Mouse (Mus musculus) midbrain, embryonic 15.5 days (tissue): Measurements from ENCODE around the gene Atxn7l1. TPM values are rescaled to one million over a fixed set of nuclear protein-coding genes. Genes with fewer than 3 reads are reported as not detected.

Source experiments
- ATAC-seq: fragments of 200-750 bp; cut with Nextera tagmentation; replicated peaks from 2 replicates; pipeline ENCODE4 v1.8.0; 2017; ENCODE audit warnings: moderate TSS enrichment
- H3K27ac ChIP-seq: fragments of 300-500 bp; sonication (generic); 2 replicates; pipeline ENCODE4 v1.5.1; 2015; ENCODE audit warnings: mild to moderate bottlenecking, inconsistent platforms
- H3K27me3 ChIP-seq: fragments of 300-500 bp; sonication (generic); replicated peaks from 2 replicates; pipeline ENCODE4 v1.6.1; 2015; ENCODE audit warnings: inconsistent platforms
- H3K36me3 ChIP-seq: fragments of 300-500 bp; sonication (generic); replicated peaks from 2 replicates; pipeline ENCODE4 v1.6.1; 2015; ENCODE audit warnings: inconsistent platforms
- H3K4me1 ChIP-seq: fragments of 300-500 bp; sonication (generic); 2 replicates; pipeline ENCODE4 v1.6.1; 2015; ENCODE audit warnings: inconsistent platforms
- H3K4me2 ChIP-seq: fragments of 300-500 bp; sonication (generic); 2 replicates; pipeline ENCODE4 v1.6.1; 2015; ENCODE audit warnings: inconsistent platforms, mild to moderate bottlenecking, moderate library complexity
- H3K4me3 ChIP-seq: fragments of 300-500 bp; sonication (generic); 2 replicates; pipeline ENCODE4 v1.5.1; 2015; ENCODE audit warnings: mild to moderate bottlenecking, inconsistent platforms
- H3K9ac ChIP-seq: fragments of 300-500 bp; sonication (generic); 2 replicates; pipeline ENCODE4 v1.6.1; 2015; ENCODE audit warnings: mild to moderate bottlenecking, inconsistent platforms
- H3K9me3 ChIP-seq: fragments of 300-500 bp; sonication (generic); 2 replicates; pipeline ENCODE4 v1.6.1; 2016; ENCODE audit warnings: inconsistent platforms
- WGBS: fragments of 180-500 bp; shearing (Covaris S2); methylation state at CpG from one replicate; pipeline ENCODE4 v1.1.7; 2015; ENCODE audit warnings: mixed read lengths; 5-methylcytosine and 5-hydroxymethylcytosine counted together
- polyA plus RNA-seq: library from polyadenylated mRNA; unstranded; fragments of >200 nt; fragmentation: Nextera tagmentation; extraction: Ambion mirVana; gene quantifications from 2 replicates; pipeline ENCODE4 v1.2.1, GENCODE M21; 2015

Atxn7l1 gene
- 20.2 and 24.4 TPM in 2 replicates for polyA plus RNA-seq

DNA sequence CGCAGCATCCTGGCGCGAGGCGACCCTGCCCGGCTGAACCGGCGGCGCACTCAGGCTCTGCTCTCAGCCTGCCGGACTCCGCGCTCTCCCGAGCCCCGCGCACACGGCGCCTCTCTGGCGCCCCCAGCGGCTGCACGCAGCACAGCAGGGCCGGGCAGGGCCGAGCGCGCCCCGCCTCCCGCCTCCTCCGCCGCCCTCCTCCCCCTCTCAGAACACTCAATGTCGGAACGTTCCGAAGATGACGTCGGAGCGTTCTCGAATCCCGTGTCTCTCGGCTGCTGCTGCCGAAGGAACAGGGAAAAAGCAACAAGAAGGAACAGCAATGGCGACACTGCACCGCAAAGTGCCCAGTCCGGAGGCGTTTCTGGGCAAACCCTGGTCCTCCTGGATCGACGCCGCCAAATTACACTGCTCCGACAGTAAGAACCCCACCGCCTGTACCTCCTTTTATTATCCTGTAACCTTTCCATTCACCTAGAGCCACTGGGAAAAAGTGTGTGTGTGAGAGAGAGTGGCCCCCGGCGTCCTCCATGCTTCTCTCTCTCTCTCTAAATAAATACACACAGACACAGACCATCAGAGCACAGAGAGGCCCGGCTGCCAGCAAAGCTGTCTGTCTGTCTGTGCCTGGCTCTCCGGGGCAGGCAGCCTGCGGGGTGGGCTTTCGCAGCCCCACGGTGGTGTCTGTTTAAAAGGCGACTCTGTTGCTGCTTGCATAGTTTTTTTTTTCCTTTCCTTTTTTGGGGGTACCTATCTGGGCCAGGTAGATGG lies at the start of gene Atxn7l1:
TSS of gene Atxn7l1 (plus strand) at position 197 of the 771 bp plus-strand sequence.
- Histone ChIP-seq H3K4me3 (peak within 1 kb of the TSS; percentile 64), H3K27ac (peak within 1 kb of the TSS; percentile 84), H3K36me3 (no peaks in the 10 kb centered on the region), H3K9me3 (no peaks in the 10 kb centered on the region), H3K27me3 (peaks cover 5% of the 10 kb centered on the region; the same call in 1 of the 2 replicates), H3K4me2 (peak within 1 kb of the TSS; percentile 94), H3K9ac (peak within 1 kb of the TSS; percentile 66), H3K4me1 (peaks cover 31% of the 10 kb centered on the region)
- under 1% methylated on average over 54 of the region's 54 CpGs for WGBS
- peak; percentile 94 for ATAC-seq

DNA sequence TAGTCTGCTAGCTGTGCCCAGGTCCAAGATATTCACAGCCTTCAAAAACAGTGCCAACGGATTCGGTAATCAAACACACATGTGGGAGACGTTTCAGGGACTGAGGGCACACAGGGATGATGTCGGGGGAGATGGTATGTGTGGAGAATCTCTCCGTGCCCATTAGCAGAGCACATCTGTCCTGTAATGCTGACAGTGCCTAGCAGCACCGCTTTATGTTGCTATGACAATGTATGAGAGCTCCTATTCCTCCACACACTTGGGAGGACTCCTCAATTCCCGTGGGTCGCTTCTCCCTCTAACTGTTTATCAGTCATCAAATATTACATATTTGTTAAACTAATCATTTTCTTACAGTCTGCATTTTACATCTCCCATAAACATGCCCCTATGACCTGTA lies 45.9 kb upstream of the Atxn7l1 start:
- Histone ChIP-seq H3K27me3 (no peaks in the 10 kb centered on the region), H3K36me3 (no peaks in the 10 kb centered on the region), H3K9me3 (no peaks in the 10 kb centered on the region), H3K9ac (no peak overlapping the region), H3K27ac (no peak overlapping the region), H3K4me3 (no peak overlapping the region), H3K4me2 (no peak overlapping the region), H3K4me1 (peaks cover 13% of the 10 kb centered on the region)
- 62% methylated on average over 8 of the region's 8 CpGs for WGBS
- 0 out of 2 replicates have a peak, but pooled peaks have one; percentile 38 for ATAC-seq

DNA sequence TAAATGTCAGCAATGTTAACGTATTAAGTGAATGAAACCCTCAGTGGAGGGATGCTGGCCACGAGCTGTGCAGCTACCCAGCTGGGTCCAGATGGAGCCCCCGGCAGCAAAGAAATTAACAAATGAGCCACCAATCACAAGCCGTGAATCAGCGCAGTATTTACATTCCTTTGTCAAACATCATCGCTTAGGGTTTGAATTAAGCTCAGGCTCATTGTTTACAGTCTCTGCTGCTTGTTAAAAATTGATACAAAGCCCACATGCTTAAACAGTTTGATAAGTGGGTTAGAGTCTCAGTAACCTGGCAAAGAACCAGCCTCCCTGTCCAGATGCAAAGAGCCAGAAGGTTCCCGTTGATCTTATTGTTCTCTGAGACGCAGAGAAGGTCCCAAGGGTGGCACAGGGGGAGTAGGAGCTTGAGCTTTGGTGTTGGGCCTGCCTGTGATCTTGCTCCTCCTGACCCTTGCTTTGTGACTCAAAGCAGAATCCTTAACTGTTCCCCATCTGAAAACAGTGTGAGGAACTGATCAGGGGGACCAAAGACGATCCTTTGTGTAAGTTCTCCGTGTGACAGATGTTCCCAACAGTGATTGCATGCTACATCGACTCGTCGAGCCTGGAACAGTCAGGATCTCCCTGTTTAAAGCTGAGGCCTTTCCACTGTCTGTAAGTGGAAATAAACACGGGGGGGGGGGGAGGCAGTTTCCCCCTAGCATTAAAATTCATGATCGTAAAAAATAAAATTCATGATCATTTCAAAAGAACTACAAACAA lies 45.0 kb upstream of the Atxn7l1 start:
- no peaks in the 10 kb centered on the region for H3K36me3 ChIP-seq
- H3K4me3 ChIP-seq, result no peak overlapping the region
- no peaks in the 10 kb centered on the region for H3K9me3 ChIP-seq
- H3K27ac ChIP-seq, result peak overlapping the region; percentile 51; the same call in 1 of the 2 replicates
- H3K4me1 ChIP-seq, result peaks cover 13% of the 10 kb centered on the region
- H3K4me2 ChIP-seq, result no peak overlapping the region
- H3K27me3 ChIP-seq, result no peaks in the 10 kb centered on the region
- no peak overlapping the region for H3K9ac ChIP-seq
- 24% methylated on average over 15 of the region's 15 CpGs for WGBS
- ATAC-seq, result peak; percentile 53

GRCm38 (mm10) chr12:33105724-33106123 lies 41.8 kb upstream of the Atxn7l1 start:
- H3K4me3 ChIP-seq, result no peak overlapping the region
- no peaks in the 10 kb centered on the region for H3K36me3 ChIP-seq
- H3K27me3 ChIP-seq, result no peaks in the 10 kb centered on the region
- no peaks in the 10 kb centered on the region for H3K9me3 ChIP-seq
- peaks cover 13% of the 10 kb centered on the region for H3K4me1 ChIP-seq
- ATAC-seq, result no peak
- WGBS, result 61% methylated on average over 4 of the region's 4 CpGs
- H3K4me2 ChIP-seq, result no peak overlapping the region
- no peak overlapping the region for H3K9ac ChIP-seq
- no peak overlapping the region for H3K27ac ChIP-seq

- 65% methylated on average over 10 of the region's 10 CpGs for WGBS
- no peak for ATAC-seq
Measured at GRCm38 (mm10) chr12:33106438-33107167, 40.9 kb upstream of the Atxn7l1 start.

GRCm38 (mm10) chr12:33109531-33109930 lies 38.0 kb upstream of the Atxn7l1 start:
- ATAC-seq, result peak; percentile 62
- Histone ChIP-seq H3K9ac (no peak overlapping the region), H3K4me3 (no peak overlapping the region), H3K27ac (no peak overlapping the region), H3K9me3 (no peaks in the 10 kb centered on the region), H3K4me1 (0 out of 2 replicates have a peak, but pooled peaks cover 7% of the 10 kb centered on the region), H3K36me3 (no peaks in the 10 kb centered on the region), H3K27me3 (no peaks in the 10 kb centered on the region), H3K4me2 (no peak overlapping the region)

More at GRCm38 (mm10) chr12:33106438-33107167, 40.9 kb upstream of the Atxn7l1 start:
- H3K27me3 ChIP-seq, result no peaks in the 10 kb centered on the region
- no peak overlapping the region for H3K4me2 ChIP-seq
- H3K4me1 ChIP-seq, result peaks cover 17% of the 10 kb centered on the region
- no peak overlapping the region for H3K4me3 ChIP-seq
- H3K9me3 ChIP-seq, result no peaks in the 10 kb centered on the region
- no peak overlapping the region for H3K9ac ChIP-seq
- no peaks in the 10 kb centered on the region for H3K36me3 ChIP-seq
- no peak overlapping the region for H3K27ac ChIP-seq

DNA sequence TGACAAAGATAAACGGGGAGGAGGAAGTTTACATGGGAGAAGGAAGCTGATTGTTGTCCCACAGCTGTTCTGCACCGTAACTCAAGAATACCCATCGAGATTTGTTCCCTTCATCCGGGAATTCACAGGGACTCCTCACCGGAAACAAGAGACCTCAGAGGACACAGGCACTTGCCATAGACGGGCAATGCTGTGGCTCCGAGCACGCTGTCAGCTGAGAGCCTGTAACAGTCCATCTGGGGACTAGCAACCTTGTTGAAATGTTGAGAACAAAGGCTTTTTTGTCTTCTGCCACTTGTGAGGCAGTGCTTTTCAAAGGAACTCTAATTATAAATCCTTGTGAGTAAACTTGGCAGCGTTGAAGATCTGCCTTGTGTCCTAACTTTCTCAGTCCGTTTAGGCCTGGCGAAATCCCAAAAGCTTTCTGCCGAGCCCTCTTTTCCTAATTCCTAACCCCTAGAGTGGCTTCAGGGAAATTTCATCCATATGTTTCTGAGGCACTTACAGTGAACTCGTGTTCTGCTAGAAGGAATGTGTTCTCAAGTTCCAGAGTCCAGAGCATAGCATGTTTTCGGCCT lies 36.5 kb upstream of the Atxn7l1 start:
- Histone ChIP-seq H3K4me3 (no peak overlapping the region), H3K4me2 (no peak overlapping the region), H3K4me1 (0 out of 2 replicates have a peak, but pooled peaks cover 7% of the 10 kb centered on the region), H3K9me3 (no peaks in the 10 kb centered on the region), H3K9ac (no peak overlapping the region), H3K36me3 (no peaks in the 10 kb centered on the region), H3K27me3 (no peaks in the 10 kb centered on the region), H3K27ac (0 out of 2 replicates have a peak overlapping the region, but pooled peaks have one; percentile 23)
- 33% methylated on average over 14 of the region's 14 CpGs for WGBS
- ATAC-seq, result 0 out of 2 replicates have a peak, but pooled peaks have one; percentile 34

DNA sequence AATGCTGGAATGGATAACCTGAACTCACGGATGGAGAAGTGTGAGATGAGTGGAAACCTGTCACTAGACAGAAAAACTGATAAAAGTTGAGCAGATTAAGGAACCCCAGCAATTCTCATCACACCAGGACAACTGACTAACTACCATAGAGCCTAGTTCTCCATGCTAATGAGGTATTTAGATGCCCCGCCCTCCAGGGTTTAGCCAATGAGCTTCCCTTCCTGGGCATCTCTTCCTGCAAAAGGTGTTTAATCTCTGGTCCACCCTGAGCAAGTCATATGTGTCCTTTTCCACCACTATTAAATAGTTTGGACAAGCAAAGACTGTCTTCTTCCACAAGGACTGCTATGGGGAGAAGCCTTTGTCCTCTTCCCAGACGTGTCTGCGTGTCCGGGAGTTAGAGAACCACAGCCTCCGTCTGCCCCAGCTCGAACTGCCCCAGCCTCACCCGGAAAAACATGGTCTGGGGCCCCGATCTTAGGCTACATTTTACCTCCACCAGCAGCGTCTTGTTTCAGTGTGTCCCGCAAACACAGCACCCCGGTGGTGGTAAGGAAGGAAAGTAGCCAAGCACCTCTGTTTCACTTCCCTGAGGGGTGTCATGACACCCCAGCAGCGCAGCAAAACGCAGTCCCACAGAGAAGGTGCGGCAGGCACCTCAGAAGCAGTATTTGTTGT lies 28.7 kb upstream of the Atxn7l1 start:
- ATAC-seq, result no peak
- H3K36me3 ChIP-seq, result no peaks in the 10 kb centered on the region
- no peak overlapping the region for H3K4me2 ChIP-seq
- WGBS, result 42% methylated on average over 15 of the region's 15 CpGs
- H3K9me3 ChIP-seq, result no peaks in the 10 kb centered on the region
- no peaks in the 10 kb centered on the region; the same call in 1 of the 2 replicates for H3K4me1 ChIP-seq
- H3K27me3 ChIP-seq, result no peaks in the 10 kb centered on the region
- no peak overlapping the region for H3K4me3 ChIP-seq
- no peak overlapping the region for H3K9ac ChIP-seq
- H3K27ac ChIP-seq, result no peak overlapping the region

DNA sequence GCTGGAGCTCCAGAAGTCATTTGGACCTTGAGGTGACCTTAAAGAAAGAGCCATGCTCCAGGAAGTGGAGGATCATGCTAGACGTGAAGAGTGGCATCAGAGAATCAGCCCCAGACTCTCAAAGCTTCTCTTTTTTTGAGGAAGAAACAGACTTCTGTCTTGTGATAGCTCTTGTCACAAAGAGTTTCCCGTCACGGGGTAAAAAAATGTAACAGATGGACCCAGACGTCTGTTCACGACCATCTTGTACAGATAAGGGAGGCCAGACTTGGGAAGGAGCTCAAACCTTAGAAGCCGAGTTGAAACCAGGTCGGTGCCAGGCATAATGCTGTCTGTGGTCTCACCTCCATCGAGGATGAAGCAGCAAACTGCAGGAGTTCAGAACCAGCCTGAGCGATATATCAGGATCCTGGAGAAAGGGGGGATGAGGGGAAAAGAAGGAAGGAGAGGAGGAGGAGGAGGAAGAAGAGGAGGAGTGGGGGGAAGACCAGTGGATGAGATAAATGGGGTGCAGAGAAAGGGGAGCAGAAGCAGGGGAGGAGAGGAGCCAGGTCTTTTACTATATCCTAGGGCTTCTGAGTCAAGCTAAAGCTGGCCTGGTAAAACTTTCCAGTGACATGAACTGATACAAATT lies 21.8 kb upstream of the Atxn7l1 start:
- no peak overlapping the region for H3K4me3 ChIP-seq
- peaks cover 9% of the 10 kb centered on the region; the same call in 1 of the 2 replicates for H3K4me1 ChIP-seq
- H3K27ac ChIP-seq, result no peak overlapping the region
- WGBS, result 87% methylated on average over 9 of the region's 9 CpGs
- no peaks in the 10 kb centered on the region for H3K9me3 ChIP-seq
- no peak overlapping the region for H3K9ac ChIP-seq
- no peak overlapping the region for H3K4me2 ChIP-seq
- ATAC-seq, result no peak
- no peaks in the 10 kb centered on the region for H3K36me3 ChIP-seq
- H3K27me3 ChIP-seq, result no peaks in the 10 kb centered on the region

GRCm38 (mm10) chr12:33126243-33126642 lies 21.2 kb upstream of the Atxn7l1 start:
- no peaks in the 10 kb centered on the region for H3K27me3 ChIP-seq
- peaks cover 9% of the 10 kb centered on the region; the same call in 1 of the 2 replicates for H3K4me1 ChIP-seq
- no peak overlapping the region for H3K4me3 ChIP-seq
- H3K9me3 ChIP-seq, result no peaks in the 10 kb centered on the region
- no peaks in the 10 kb centered on the region for H3K36me3 ChIP-seq
- H3K9ac ChIP-seq, result no peak overlapping the region
- no peak overlapping the region for H3K4me2 ChIP-seq
- H3K27ac ChIP-seq, result no peak overlapping the region
- ATAC-seq, result no peak

GRCm38 (mm10) chr12:33128121-33128520 lies 19.4 kb upstream of the Atxn7l1 start:
- Histone ChIP-seq H3K4me1 (peaks cover 9% of the 10 kb centered on the region; the same call in 1 of the 2 replicates), H3K4me2 (no peak overlapping the region), H3K27me3 (no peaks in the 10 kb centered on the region), H3K27ac (no peak overlapping the region), H3K36me3 (no peaks in the 10 kb centered on the region), H3K9ac (no peak overlapping the region), H3K4me3 (no peak overlapping the region), H3K9me3 (no peaks in the 10 kb centered on the region)
- no peak for ATAC-seq
- WGBS, result 90% methylated on average over 2 of the region's 2 CpGs
